Mouse (Mus musculus) kidney, adult 2 months (tissue): ENCODE data around the gene Fndc11.

ENCODE experiments used
- CTCF ChIP-seq: fragments of 200-500 bp; conservative IDR thresholded peaks from 2 replicates; pipeline ENCODE4 v1.5.1; 2011; ENCODE audit warnings: low read depth, mild to moderate bottlenecking, control low read depth, low read length, moderate library complexity, mixed read lengths; ENCODE audit not compliant: insufficient read depth, insufficient read length
- POLR2A ChIP-seq: fragments of 200-500 bp; IDR thresholded peaks from one replicate; pipeline ENCODE4 v1.6.1; 2011; ENCODE audit warnings: low read depth, low read length, control low read depth

DNA sequence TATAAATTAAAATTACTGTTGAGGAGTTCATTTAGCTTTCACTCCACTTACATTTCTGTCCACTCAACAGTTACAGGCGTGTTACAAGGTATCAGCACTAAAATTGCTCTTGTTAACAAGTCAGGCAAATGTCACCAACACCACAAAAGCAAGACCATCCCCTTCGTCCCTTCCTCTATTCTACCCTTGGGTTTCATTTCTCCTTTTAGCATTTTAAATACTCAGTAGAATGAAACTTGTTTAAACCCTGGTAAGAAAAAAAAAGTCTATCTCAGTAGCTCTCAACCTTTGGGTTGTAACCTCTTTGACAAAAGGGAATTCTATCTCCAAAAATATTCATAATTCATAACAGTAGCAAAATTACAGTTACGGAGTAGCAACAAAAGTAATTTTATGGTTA lies 26.8 kb upstream of the Fndc11 start:
- TF ChIP-seq CTCF (no peak), POLR2A (no peak)
